Mouse (Mus musculus) liver, embryonic 14.5 days (tissue): ENCODE data around the gene Zfp286. TPM values are rescaled to one million over a fixed set of nuclear protein-coding genes. Genes with fewer than 3 reads are reported as not detected.

Experiments
- ATAC-seq: fragments of 200-750 bp; cut with Nextera tagmentation; 2 replicates; pipeline ENCODE4 v1.8.0; 2017; ENCODE audit warnings: moderate number of reproducible peaks, mild to moderate bottlenecking, moderate library complexity; ENCODE audit not compliant: insufficient read depth
- DNase-seq, 3 experiments: peaks; one replicate each; pipeline ENCODE4 v3.0.0-alpha.2; 2012 to 2013; ENCODE audit warnings: low read depth in 3 of 3, low spot score in 3 of 3
- H3K27ac ChIP-seq: fragments of 300-500 bp; sonication (generic); 2 replicates; pipeline ENCODE4 v1.5.1; 2014; ENCODE audit warnings: moderate library complexity, mild to moderate bottlenecking, control low read depth, inconsistent platforms
- H3K27me3 ChIP-seq: fragments of 300-500 bp; sonication (generic); 2 replicates; pipeline ENCODE4 v1.6.1; 2014; ENCODE audit warnings: mild to moderate bottlenecking, low read length, moderate library complexity; ENCODE audit not compliant: control insufficient read depth, insufficient read depth
- H3K36me3 ChIP-seq: fragments of 300-500 bp; sonication (generic); replicated peaks from 2 replicates; pipeline ENCODE4 v1.6.1; 2014; ENCODE audit warnings: low read depth; ENCODE audit not compliant: control insufficient read depth, insufficient read depth
- H3K4me1 ChIP-seq, 2 experiments: fragments of 200-500 bp in 1 of 2; fragments of 300-500 bp in 1 of 2; sonication (generic) in 1 of 2; replicated peaks; 2 replicates each; pipeline ENCODE4 v1.6.1; 2012 to 2014; ENCODE audit warnings: antibody characterized with exemption in 1 of 2, inconsistent platforms in 1 of 2, low read length in 1 of 2; ENCODE audit not compliant: control insufficient read depth in 2 of 2, insufficient read depth in 2 of 2
- H3K4me2 ChIP-seq: fragments of 300-500 bp; sonication (generic); 2 replicates; pipeline ENCODE4 v1.6.1; 2014; ENCODE audit warnings: low read depth, mild to moderate bottlenecking, control low read depth, moderate library complexity
- H3K4me3 ChIP-seq, 2 experiments: fragments of 200-500 bp in 1 of 2; fragments of 300-500 bp in 1 of 2; sonication (generic) in 1 of 2; 2 replicates each; pipeline ENCODE4 v1.5.1; 2012 to 2014; ENCODE audit warnings: low read depth in 2 of 2, low read length in 2 of 2, mild to moderate bottlenecking in 2 of 2, control low read depth in 1 of 2, inconsistent platforms in 1 of 2, moderate library complexity in 1 of 2; ENCODE audit not compliant: insufficient read depth in 1 of 2
- H3K9ac ChIP-seq: fragments of 300-500 bp; sonication (generic); replicated peaks from 2 replicates; pipeline ENCODE4 v1.6.1; 2014; ENCODE audit warnings: mild to moderate bottlenecking, control low read depth, moderate library complexity
- H3K9me3 ChIP-seq: fragments of 300-500 bp; sonication (generic); 2 replicates; pipeline ENCODE4 v1.6.1; 2016; ENCODE audit warnings: low read length, mixed read lengths; ENCODE audit not compliant: control insufficient read depth
- CTCF ChIP-seq: IDR thresholded peaks from 2 replicates; pipeline ENCODE4 v1.5.1; 2016; ENCODE audit warnings: antibody characterized with exemption, low read depth, control low read depth
- EP300 ChIP-seq: IDR thresholded peaks from 2 replicates; pipeline ENCODE4 v1.6.1; 2016; ENCODE audit warnings: antibody characterized with exemption, low read depth
- WGBS: fragments of 180-500 bp; shearing (Covaris S2); extraction: QIAGEN DNeasy Blood & Tissue Kit; methylation state at CpG from one replicate; pipeline ENCODE4 v1.1.7; 2014; ENCODE audit not compliant: insufficient replicate concordance; 5-methylcytosine and 5-hydroxymethylcytosine counted together
- polyA plus RNA-seq, 2 experiments: library from polyadenylated mRNA; depleted of rRNA in 1 of 2; stranded (reverse) in 1 of 2; unstranded in 1 of 2; fragments of >200 nt; fragmentation: Nextera tagmentation in 1 of 2; extraction: Ambion mirVana in 1 of 2; gene quantifications; 2 replicates each; pipeline versions ENCODE4 v1.2.1 to v1.2.3; 2012 to 2014

Zfp286 gene
- polyA plus RNA-seq, 2 experiments = 0.45 to 1.4 TPM

GRCm38 (mm10) chr11:62820661-62821437, 31.6 kb upstream of the Zfp286 start:
- no peak overlapping the region for H3K9ac ChIP-seq
- 8% methylated on average over 16 of the region's 16 CpGs for WGBS
- H3K4me1 ChIP-seq = peaks cover 2 to 21% of the 10 kb centered on the region in 2 experiments; a peak in 2 of 4 replicates
- no peak for TF ChIP-seq EP300
- TF ChIP-seq CTCF = no peak
- H3K4me2 ChIP-seq = peak overlapping the region; percentile 53
- DNase-seq (no peak), ATAC-seq (no peak)
- no peaks in the 10 kb centered on the region for H3K9me3 ChIP-seq
- peak overlapping the region; percentile 17 to 22; a peak in 3 of 4 replicates for H3K4me3 ChIP-seq
- no peaks in the 10 kb centered on the region for H3K36me3 ChIP-seq
- no peak overlapping the region for H3K27ac ChIP-seq
- H3K27me3 ChIP-seq = no peaks in the 10 kb centered on the region; the same call in 1 of the 2 replicates

GRCm38 (mm10) chr11:62820059-62820541, 30.8 kb upstream of the Zfp286 start, which contains the start of gene Trim16:
Gene Trim16, plus strand, starts transcription at chr11:62820231.
- Histone ChIP-seq H3K9ac (no peak within 1 kb of the TSS), H3K4me1 (peaks cover 2 to 21% of the 10 kb centered on the region in 2 experiments; a peak in 2 of 4 replicates), H3K4me3 (peak within 1 kb of the TSS; percentile 17 to 22; a peak in 3 of 4 replicates), H3K27ac (no peak within 1 kb of the TSS), H3K9me3 (no peaks in the 10 kb centered on the region), H3K4me2 (peak within 1 kb of the TSS; percentile 53), H3K27me3 (no peaks in the 10 kb centered on the region; the same call in 1 of the 2 replicates), H3K36me3 (no peaks in the 10 kb centered on the region)
- TF ChIP-seq CTCF (no peak), EP300 (no peak)
- 7% methylated on average over 15 of the region's 15 CpGs for WGBS
- DNase-seq (peak in 2 of 3 experiments; percentile 9 to 32), ATAC-seq (0 out of 2 replicates have a peak, but pooled peaks have one; percentile 37)

DNA sequence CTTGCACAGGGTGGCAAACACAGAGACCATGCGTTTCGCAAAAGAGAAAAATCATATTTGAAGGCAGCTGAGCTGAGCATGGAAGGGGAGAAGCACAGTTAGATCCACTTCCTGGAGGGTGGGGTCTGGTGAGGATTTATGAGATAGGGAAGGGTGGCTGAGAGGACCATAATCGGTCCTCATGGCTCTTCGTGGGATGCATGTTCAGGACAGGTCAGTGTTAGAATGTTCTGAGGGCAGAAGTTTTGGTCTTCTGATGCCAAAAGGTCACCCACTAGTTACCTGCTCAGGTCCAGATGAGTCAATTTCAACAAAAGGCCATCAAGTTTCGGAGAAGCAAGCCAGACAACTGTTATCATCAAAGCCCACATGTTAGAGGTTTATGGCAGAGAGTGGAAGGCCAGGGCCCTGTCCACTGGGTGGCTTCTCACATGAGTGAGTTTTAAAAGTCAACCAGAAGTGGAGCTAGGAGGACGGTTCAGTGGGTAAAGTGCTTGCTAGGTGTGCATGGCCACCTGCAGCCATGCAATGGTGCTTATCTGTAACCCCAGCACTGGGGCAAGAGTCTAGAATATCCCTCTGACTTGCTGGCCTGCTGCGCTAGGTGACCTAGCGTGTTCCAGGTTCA, 29.9 kb upstream of the Zfp286 start:
- Histone ChIP-seq H3K36me3 (no peaks in the 10 kb centered on the region), H3K9me3 (no peaks in the 10 kb centered on the region), H3K27me3 (no peaks in the 10 kb centered on the region; the same call in 1 of the 2 replicates), H3K4me2 (no peak overlapping the region), H3K4me3 (no peak overlapping the region), H3K4me1 (peaks cover 2 to 21% of the 10 kb centered on the region in 2 experiments; a peak in 2 of 4 replicates), H3K27ac (no peak overlapping the region), H3K9ac (no peak overlapping the region)
- no peak for TF ChIP-seq EP300
- TF ChIP-seq CTCF = no peak
- no peak for ATAC-seq
- DNase-seq = no peak
- WGBS = 40% methylated on average over 8 of the region's 8 CpGs

GRCm38 (mm10) chr11:62816591-62816990, 27.3 kb upstream of the Zfp286 start:
- no peaks in the 10 kb centered on the region for H3K36me3 ChIP-seq
- H3K4me1 ChIP-seq = peaks cover 2 to 18% of the 10 kb centered on the region in 2 experiments; a peak in 2 of 4 replicates
- ATAC-seq (no peak), DNase-seq (no peak)
- TF ChIP-seq EP300 (no peak), CTCF (no peak)
- H3K9ac ChIP-seq = no peak overlapping the region
- no peak overlapping the region for H3K4me3 ChIP-seq
- H3K27ac ChIP-seq = no peak overlapping the region
- WGBS = 60% methylated on average over 6 of the region's 6 CpGs
- H3K27me3 ChIP-seq = no peaks in the 10 kb centered on the region
- H3K4me2 ChIP-seq = no peak overlapping the region
- H3K9me3 ChIP-seq = no peaks in the 10 kb centered on the region

- Histone ChIP-seq H3K36me3 (no peaks in the 10 kb centered on the region), H3K4me3 (no peak overlapping the region), H3K9ac (no peak overlapping the region), H3K4me1 (peaks cover 2 to 13% of the 10 kb centered on the region in 2 experiments; a peak in 2 of 4 replicates), H3K4me2 (no peak overlapping the region), H3K27ac (no peak overlapping the region), H3K27me3 (no peaks in the 10 kb centered on the region), H3K9me3 (no peaks in the 10 kb centered on the region)
- ATAC-seq (no peak), DNase-seq (no peak)
- TF ChIP-seq CTCF (no peak), EP300 (no peak)
- 52% methylated on average over 1 of the region's 1 CpGs for WGBS
These were observed 26.2 kb upstream of the Zfp286 start for GRCm38 (mm10) chr11:62815438-62815837.
